Mouse (Mus musculus) midbrain, embryonic 14.5 days (tissue): ENCODE measurements around the gene Tbl3. TPM values are rescaled to one million over a fixed set of nuclear protein-coding genes. Genes with fewer than 3 reads are reported as not detected.
"Not testable (repeated sequence)": the region's sequence is repeated elsewhere in the genome, so short reads cannot be mapped to it uniquely, and the experiment has no call there.

ENCODE experiments used
- ATAC-seq: fragments of 200-750 bp; cut with Nextera tagmentation; 2 replicates; pipeline ENCODE4 v1.8.0; 2017; ENCODE audit warnings: moderate number of reproducible peaks, moderate library complexity; ENCODE audit not compliant: low FRiP score, low TSS enrichment
- DNase-seq: peaks from one replicate; pipeline ENCODE4 v3.0.0-alpha.2; 2015
- H3K27ac ChIP-seq: fragments of 300-500 bp; sonication (generic); replicated peaks from 2 replicates; pipeline ENCODE4 v1.5.1; 2014; ENCODE audit warnings: mild to moderate bottlenecking, low read depth, low read length, moderate library complexity
- H3K27me3 ChIP-seq: fragments of 300-500 bp; sonication (generic); 2 replicates; pipeline ENCODE4 v1.6.1; 2014; ENCODE audit warnings: low read length, control low read depth, mixed read lengths; ENCODE audit not compliant: control insufficient read depth, insufficient read depth
- H3K36me3 ChIP-seq: fragments of 300-500 bp; sonication (generic); 2 replicates; pipeline ENCODE4 v1.6.1; 2014; ENCODE audit warnings: low read length, control low read depth; ENCODE audit not compliant: control insufficient read depth, insufficient read depth
- H3K4me1 ChIP-seq: fragments of 300-500 bp; sonication (generic); 2 replicates; pipeline ENCODE4 v1.6.1; 2014; ENCODE audit warnings: mild to moderate bottlenecking, antibody characterized with exemption, low read length, control low read depth; ENCODE audit not compliant: control insufficient read depth, insufficient read depth
- H3K4me2 ChIP-seq: fragments of 300-500 bp; sonication (generic); 2 replicates; pipeline ENCODE4 v1.6.1; 2014; ENCODE audit warnings: mild to moderate bottlenecking, low read length, moderate library complexity
- H3K4me3 ChIP-seq: fragments of 300-500 bp; sonication (generic); replicated peaks from 2 replicates; pipeline ENCODE4 v1.5.1; 2014; ENCODE audit warnings: low read depth, low read length
- H3K9ac ChIP-seq: fragments of 300-500 bp; sonication (generic); replicated peaks from 2 replicates; pipeline ENCODE4 v1.6.1; 2014; ENCODE audit warnings: mild to moderate bottlenecking, low read length, moderate library complexity
- H3K9me3 ChIP-seq: fragments of 300-500 bp; sonication (generic); 2 replicates; pipeline ENCODE4 v1.6.1; 2016; ENCODE audit warnings: low read length, control low read depth, mixed read lengths; ENCODE audit not compliant: control insufficient read depth
- WGBS: fragments of 180-500 bp; shearing (Covaris S2); extraction: QIAGEN DNeasy Blood & Tissue Kit; methylation state at CpG from one replicate; pipeline ENCODE4 v1.1.7; 2014; 5-methylcytosine and 5-hydroxymethylcytosine counted together
- polyA plus RNA-seq: library from polyadenylated mRNA; unstranded; fragments of >200 nt; fragmentation: Nextera tagmentation; extraction: Ambion mirVana; gene quantifications from 2 replicates; pipeline ENCODE4 v1.2.1, GENCODE M21; 2014

Tbl3 gene
- polyA plus RNA-seq, 1 experiment from 2014 or later: 73.0 TPM

GRCm38 (mm10) chr17:24723122-24723880 lies 15.8 kb upstream of the Tbl3 start:
- WGBS: 2% methylated on average over 12 of the region's 12 CpGs
- Histone ChIP-seq H3K4me1 (peaks cover 9% of the 10 kb centered on the region), H3K4me3 (peak overlapping the region; percentile 76), H3K27me3 (no peaks in the 10 kb centered on the region), H3K36me3 (peaks cover 16% of the 10 kb centered on the region), H3K4me2 (peak overlapping the region; percentile 94), H3K27ac (no peak overlapping the region; the same call in 1 of the 2 replicates), H3K9me3 (no peaks in the 10 kb centered on the region), H3K9ac (peak overlapping the region; percentile 88)
- ATAC-seq (no peak), DNase-seq (no peak)

GRCm38 (mm10) chr17:24722220-24722924 lies 14.9 kb upstream of the Tbl3 start:
- H3K4me3 ChIP-seq: no peak overlapping the region
- H3K27ac ChIP-seq: no peak overlapping the region
- no peaks in the 10 kb centered on the region for H3K27me3 ChIP-seq
- 36% methylated on average over 13 of the region's 13 CpGs for WGBS
- H3K4me1 ChIP-seq: peaks cover 9% of the 10 kb centered on the region
- H3K4me2 ChIP-seq: peak overlapping the region; percentile 94; the same call in 1 of the 2 replicates
- ATAC-seq (no peak), DNase-seq (no peak)
- H3K9ac ChIP-seq: no peak overlapping the region
- peaks cover 16% of the 10 kb centered on the region for H3K36me3 ChIP-seq
- H3K9me3 ChIP-seq: no peaks in the 10 kb centered on the region

- ATAC-seq, DNase-seq, H3K9me3 ChIP-seq, H3K4me1 ChIP-seq, H3K27ac ChIP-seq, H3K27me3 ChIP-seq: not testable (repeated sequence)
- peak overlapping the region; percentile 19 for H3K4me3 ChIP-seq
- 71% methylated on average over 7 of the region's 7 CpGs for WGBS
- peak overlapping the region; percentile 34; the same call in 1 of the 2 replicates for H3K9ac ChIP-seq
- H3K4me2 ChIP-seq: peak overlapping the region; percentile 84
- H3K36me3 ChIP-seq: peaks cover 17% of the 10 kb centered on the region
Observed at GRCm38 (mm10) chr17:24721383-24721955, 14.0 kb upstream of the Tbl3 start.

GRCm38 (mm10) chr17:24720616-24721015 lies 13.2 kb upstream of the Tbl3 start:
- peak overlapping the region; percentile 77 for H3K9ac ChIP-seq
- not testable (repeated sequence) for ATAC-seq, H3K4me1 ChIP-seq, H3K9me3 ChIP-seq, H3K27ac ChIP-seq, H3K27me3 ChIP-seq, DNase-seq
- peak overlapping the region; percentile 85 for H3K4me3 ChIP-seq
- under 1% methylated on average over 11 of the region's 11 CpGs for WGBS
- peaks cover 24% of the 10 kb centered on the region for H3K36me3 ChIP-seq
- H3K4me2 ChIP-seq: peak overlapping the region; percentile 84

GRCm38 (mm10) chr17:24719494-24720222 lies 12.2 kb upstream of the Tbl3 start:
- DNase-seq (peak; percentile 99), ATAC-seq (peak; percentile 97)
- Histone ChIP-seq H3K4me2 (peak overlapping the region; percentile 84), H3K9ac (peak overlapping the region; percentile 80), H3K4me1 (peaks cover 9% of the 10 kb centered on the region), H3K27ac (peak overlapping the region; percentile 84), H3K27me3 (no peaks in the 10 kb centered on the region), H3K4me3 (peak overlapping the region; percentile 85), H3K36me3 (peaks cover 29% of the 10 kb centered on the region), H3K9me3 (no peaks in the 10 kb centered on the region)
- under 1% methylated on average over 61 of the region's 61 CpGs for whole genome bisulfite sequencing

GRCm38 (mm10) chr17:24718938-24719337 lies 11.5 kb upstream of the Tbl3 start:
- not testable (repeated sequence) for DNase-seq, H3K9me3 ChIP-seq, H3K4me1 ChIP-seq, ATAC-seq, H3K27ac ChIP-seq, H3K27me3 ChIP-seq
- peaks cover 29% of the 10 kb centered on the region for H3K36me3 ChIP-seq
- peak overlapping the region; percentile 84 for H3K4me2 ChIP-seq
- H3K4me3 ChIP-seq: peak overlapping the region; percentile 85
- 68% methylated on average over 5 of the region's 5 CpGs for WGBS
- H3K9ac ChIP-seq: peak overlapping the region; percentile 80; the same call in 1 of the 2 replicates

GRCm38 (mm10) chr17:24717943-24718342 lies 10.5 kb upstream of the Tbl3 start, which contains the start of the genes Rnf151 and Rps2:
Gene Rnf151 (minus strand): TSS chr17:24718063.
Gene Rps2 (plus strand): TSS chr17:24718116.
- no peak for DNase-seq
- Histone ChIP-seq H3K4me2 (peak within 1 kb of the TSS; percentile 84), H3K4me3 (peak within 1 kb of the TSS; percentile 85; the same call in 1 of the 2 replicates), H3K4me1 (peaks cover under 1% of the 10 kb centered on the region; the same call in 1 of the 2 replicates), H3K27ac (no peak within 1 kb of the TSS), H3K9ac (no peak within 1 kb of the TSS; the same call in 1 of the 2 replicates), H3K27me3 (no peaks in the 10 kb centered on the region), H3K9me3 (no peaks in the 10 kb centered on the region), H3K36me3 (peaks cover 29% of the 10 kb centered on the region)
- no peak for ATAC-seq
- 87% methylated on average over 4 of the region's 4 CpGs for WGBS

GRCm38 (mm10) chr17:24716166-24716682 lies 8.8 kb upstream of the Tbl3 start:
- H3K27me3 ChIP-seq: no peaks in the 10 kb centered on the region
- H3K27ac ChIP-seq: no peak overlapping the region
- DNase-seq (no peak), ATAC-seq (no peak)
- H3K9ac ChIP-seq: no peak overlapping the region
- 95% methylated on average over 15 of the region's 15 CpGs for WGBS
- no peaks in the 10 kb centered on the region for H3K4me1 ChIP-seq
- H3K9me3 ChIP-seq: no peaks in the 10 kb centered on the region
- H3K36me3 ChIP-seq: peaks cover 15% of the 10 kb centered on the region
- H3K4me2 ChIP-seq: no peak overlapping the region
- no peak overlapping the region for H3K4me3 ChIP-seq
